Mouse (Mus musculus): Measurements from ENCODE around the gene Nfic. TPM values are rescaled to one million over a fixed set of nuclear protein-coding genes. Genes with fewer than 3 reads are reported as not detected.

Nfic gene
- polyA plus RNA-seq, 1 experiment: 26.7 TPM

- 73% methylated on average over 13 of the region's 13 CpGs for WGBS
- TF ChIP-seq POLR2A (IDR thresholded peaks at IDR 0.05; ENCODE audit: control insufficient read depth, extremely low read depth, insufficient read depth, low read length, poor library complexity): no peak
- peak; percentile 74 for TF ChIP-seq CTCF (IDR thresholded peaks at IDR 0.05; ENCODE audit: borderline replicate concordance, control insufficient read depth, extremely low read depth, insufficient read depth, low read length, poor library complexity)
- H3K36me3 ChIP-seq (ENCODE audit: control insufficient read depth, insufficient read depth, low read length): no peaks in the 10 kb centered on the region
- no peak overlapping the region for H3K4me3 ChIP-seq (ENCODE audit: control insufficient read depth, insufficient read depth, low read length)
- H3K27ac ChIP-seq (ENCODE audit: control insufficient read depth, insufficient read depth, low read length): no peak overlapping the region
- H3K27me3 ChIP-seq (ENCODE audit: control insufficient read depth, insufficient read depth, low read length): no peaks in the 10 kb centered on the region
- peak; percentile 68 for DNase-seq
- peaks cover 10% of the 10 kb centered on the region for H3K4me1 ChIP-seq (replicated peaks; ENCODE audit: control insufficient read depth, insufficient read depth, low read length)
Measured at GRCm38 (mm10) chr10:81405588-81406201, 49.7 kb downstream of the Nfic start.

- Histone ChIP-seq H3K4me3 (ENCODE audit: control insufficient read depth, insufficient read depth, low read length) (no peak overlapping the region), H3K27ac (ENCODE audit: control insufficient read depth, insufficient read depth, low read length) (no peak overlapping the region), H3K4me1 (replicated peaks; ENCODE audit: control insufficient read depth, insufficient read depth, low read length) (peaks cover 10% of the 10 kb centered on the region), H3K36me3 (ENCODE audit: control insufficient read depth, insufficient read depth, low read length) (no peaks in the 10 kb centered on the region), H3K27me3 (ENCODE audit: control insufficient read depth, insufficient read depth, low read length) (no peaks in the 10 kb centered on the region)
- DNase-seq: no peak
- TF ChIP-seq POLR2A (IDR thresholded peaks at IDR 0.05; ENCODE audit: control insufficient read depth, extremely low read depth, insufficient read depth, low read length, poor library complexity): no peak
- peak; percentile 22; the same call in 1 of the 2 replicates for TF ChIP-seq CTCF (IDR thresholded peaks at IDR 0.05; ENCODE audit: borderline replicate concordance, control insufficient read depth, extremely low read depth, insufficient read depth, low read length, poor library complexity)
- WGBS: 47% methylated on average over 18 of the region's 18 CpGs
Measured at GRCm38 (mm10) chr10:81404720-81405119, 50.7 kb downstream of the Nfic start.

- H3K4me3 ChIP-seq (ENCODE audit: control insufficient read depth, insufficient read depth, low read length): no peak overlapping the region
- H3K36me3 ChIP-seq (ENCODE audit: control insufficient read depth, insufficient read depth, low read length): no peaks in the 10 kb centered on the region
Measured at GRCm38 (mm10) chr10:81404082-81404481, 51.4 kb downstream of the Nfic start.

GRCm38 (mm10) chr10:81403511-81403910 is 51.9 kb downstream of the Nfic start:
- WGBS: 97% methylated on average over 10 of the region's 10 CpGs
- H3K27ac ChIP-seq (ENCODE audit: control insufficient read depth, insufficient read depth, low read length): no peak overlapping the region

More at GRCm38 (mm10) chr10:81404082-81404481, 51.4 kb downstream of the Nfic start:
- Histone ChIP-seq H3K27ac (ENCODE audit: control insufficient read depth, insufficient read depth, low read length) (no peak overlapping the region), H3K4me1 (replicated peaks; ENCODE audit: control insufficient read depth, insufficient read depth, low read length) (peaks cover 9% of the 10 kb centered on the region), H3K27me3 (ENCODE audit: control insufficient read depth, insufficient read depth, low read length) (no peaks in the 10 kb centered on the region)
- no peak for DNase-seq
- 85% methylated on average over 9 of the region's 9 CpGs for WGBS
- TF ChIP-seq POLR2A (IDR thresholded peaks at IDR 0.05; ENCODE audit: control insufficient read depth, extremely low read depth, insufficient read depth, low read length, poor library complexity) (no peak), CTCF (IDR thresholded peaks at IDR 0.05; ENCODE audit: borderline replicate concordance, control insufficient read depth, extremely low read depth, insufficient read depth, low read length, poor library complexity) (no peak)

GRCm38 (mm10) chr10:81402227-81402765 is 53.1 kb downstream of the Nfic start:
- Histone ChIP-seq H3K36me3 (ENCODE audit: control insufficient read depth, insufficient read depth, low read length) (no peaks in the 10 kb centered on the region), H3K27ac (ENCODE audit: control insufficient read depth, insufficient read depth, low read length) (no peak overlapping the region), H3K4me3 (ENCODE audit: control insufficient read depth, insufficient read depth, low read length) (no peak overlapping the region), H3K27me3 (ENCODE audit: control insufficient read depth, insufficient read depth, low read length) (no peaks in the 10 kb centered on the region), H3K4me1 (replicated peaks; ENCODE audit: control insufficient read depth, insufficient read depth, low read length) (peaks cover 7% of the 10 kb centered on the region)
- no peak for DNase-seq
- TF ChIP-seq CTCF (IDR thresholded peaks at IDR 0.05; ENCODE audit: borderline replicate concordance, control insufficient read depth, extremely low read depth, insufficient read depth, low read length, poor library complexity): no peak
- TF ChIP-seq POLR2A (IDR thresholded peaks at IDR 0.05; ENCODE audit: control insufficient read depth, extremely low read depth, insufficient read depth, low read length, poor library complexity): no peak
- WGBS: 93% methylated on average over 7 of the region's 7 CpGs

More at GRCm38 (mm10) chr10:81403511-81403910, 51.9 kb downstream of the Nfic start:
- Histone ChIP-seq H3K4me3 (ENCODE audit: control insufficient read depth, insufficient read depth, low read length) (no peak overlapping the region), H3K36me3 (ENCODE audit: control insufficient read depth, insufficient read depth, low read length) (no peaks in the 10 kb centered on the region), H3K27me3 (ENCODE audit: control insufficient read depth, insufficient read depth, low read length) (no peaks in the 10 kb centered on the region), H3K4me1 (replicated peaks; ENCODE audit: control insufficient read depth, insufficient read depth, low read length) (peaks cover 7% of the 10 kb centered on the region; the same call in 1 of the 2 replicates)
- TF ChIP-seq CTCF (IDR thresholded peaks at IDR 0.05; ENCODE audit: borderline replicate concordance, control insufficient read depth, extremely low read depth, insufficient read depth, low read length, poor library complexity) (no peak), POLR2A (IDR thresholded peaks at IDR 0.05; ENCODE audit: control insufficient read depth, extremely low read depth, insufficient read depth, low read length, poor library complexity) (no peak)
- no peak for DNase-seq

GRCm38 (mm10) chr10:81401521-81402226 is 53.8 kb downstream of the Nfic start:
- Histone ChIP-seq H3K4me3 (ENCODE audit: control insufficient read depth, insufficient read depth, low read length) (no peak overlapping the region), H3K36me3 (ENCODE audit: control insufficient read depth, insufficient read depth, low read length) (no peaks in the 10 kb centered on the region), H3K4me1 (replicated peaks; ENCODE audit: control insufficient read depth, insufficient read depth, low read length) (peaks cover 12% of the 10 kb centered on the region), H3K27me3 (ENCODE audit: control insufficient read depth, insufficient read depth, low read length) (no peaks in the 10 kb centered on the region), H3K27ac (ENCODE audit: control insufficient read depth, insufficient read depth, low read length) (no peak overlapping the region)
- DNase-seq: no peak
- WGBS: 77% methylated on average over 18 of the region's 18 CpGs
- TF ChIP-seq POLR2A (IDR thresholded peaks at IDR 0.05; ENCODE audit: control insufficient read depth, extremely low read depth, insufficient read depth, low read length, poor library complexity) (no peak), CTCF (IDR thresholded peaks at IDR 0.05; ENCODE audit: borderline replicate concordance, control insufficient read depth, extremely low read depth, insufficient read depth, low read length, poor library complexity) (no peak)

Data from thymus, adult 2 months (tissue).